Mouse (Mus musculus) erythroblast, embryonic 14.5 days (primary cell): ENCODE measurements around the gene Plxna4. TPM values are rescaled to one million over a fixed set of nuclear protein-coding genes. Genes with fewer than 3 reads are reported as not detected.
"Not testable (repeated sequence)": the region's sequence is repeated elsewhere in the genome, so short reads cannot be mapped to it uniquely, and the experiment has no call there.

Experiments used
- H3K27me3 ChIP-seq: 2 replicates; pipeline ENCODE4 v1.6.1; 2012; ENCODE audit warnings: inconsistent platforms; ENCODE audit not compliant: control insufficient read depth
- H3K36me3 ChIP-seq: 2 replicates; pipeline ENCODE4 v1.6.1; 2012; ENCODE audit warnings: mild to moderate bottlenecking, inconsistent platforms; ENCODE audit not compliant: control insufficient read depth
- H3K4me1 ChIP-seq: 2 replicates; pipeline ENCODE4 v1.6.1; 2012; ENCODE audit warnings: inconsistent platforms; ENCODE audit not compliant: control insufficient read depth
- H3K4me3 ChIP-seq: replicated peaks from 2 replicates; pipeline ENCODE3; 2012; ENCODE audit warnings: moderate library complexity, mild to moderate bottlenecking, inconsistent platforms
- H3K9me3 ChIP-seq: 2 replicates; pipeline ENCODE4 v1.6.1; 2012; ENCODE audit warnings: low read length, inconsistent platforms, mixed read lengths; ENCODE audit not compliant: control insufficient read depth
- GATA1 ChIP-seq: IDR thresholded peaks from 2 replicates; pipeline ENCODE4 v1.6.1; 2012; ENCODE audit warnings: low read length, inconsistent platforms, mixed read lengths
- TAL1 ChIP-seq: IDR thresholded peaks from 3 replicates; pipeline ENCODE4 v1.6.1; 2012; ENCODE audit warnings: low read length, inconsistent platforms, mixed read lengths
- polyA plus RNA-seq: library from polyadenylated mRNA; stranded (reverse); fragments of >175 nt; gene quantifications from 2 replicates; pipeline ENCODE4 v1.2.3, GENCODE M21; 2012

Gene Plxna4
- polyA plus RNA-seq, 1 experiment, result 0.01 TPM

DNA sequence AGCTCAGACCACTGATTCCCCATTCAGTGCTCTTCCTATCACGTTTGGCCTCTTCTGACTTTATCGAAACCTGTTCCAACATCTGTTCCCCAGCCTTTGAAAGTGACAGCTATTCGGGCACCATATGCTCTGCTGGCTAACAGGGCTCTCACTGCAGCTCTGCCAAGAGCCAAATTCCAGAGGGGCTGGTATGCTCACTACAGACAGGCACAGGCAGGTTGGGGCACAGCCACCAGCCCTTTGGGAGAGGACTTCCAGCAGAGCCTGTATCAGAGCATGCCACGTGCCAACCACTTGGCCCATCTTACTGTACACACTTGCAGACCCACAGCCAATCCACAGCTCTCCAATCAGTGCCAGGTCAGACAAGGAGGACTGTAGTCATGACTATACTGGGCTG is 67.9 kb downstream of the Plxna4 start:
- Histone ChIP-seq H3K4me3 (no peak overlapping the region), H3K27me3 (no peaks in the 10 kb centered on the region), H3K9me3 (no peaks in the 10 kb centered on the region), H3K4me1 (no peaks in the 10 kb centered on the region), H3K36me3 (no peaks in the 10 kb centered on the region)
- TF ChIP-seq GATA1 (no peak), TAL1 (no peak)

DNA sequence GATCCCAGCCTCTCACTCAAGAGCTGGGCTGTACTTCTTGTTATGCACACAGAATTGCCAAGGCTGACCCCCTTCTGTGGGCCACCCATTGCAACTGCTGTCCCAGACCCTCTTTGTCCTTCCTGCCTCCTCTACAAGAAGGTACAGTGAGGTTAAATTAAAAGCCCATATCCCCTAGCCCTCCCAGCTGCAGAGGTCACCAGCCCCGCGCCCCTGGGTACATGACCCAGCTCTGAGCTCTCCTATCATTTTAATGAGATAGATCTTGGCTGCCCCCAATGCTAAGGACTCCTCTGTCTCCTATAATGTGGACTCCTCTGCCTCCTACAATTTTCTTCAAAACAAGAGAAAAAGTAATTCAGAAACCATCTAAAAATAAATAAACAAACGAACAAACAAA is 69.4 kb downstream of the Plxna4 start:
- no peaks in the 10 kb centered on the region for H3K4me1 ChIP-seq
- TF ChIP-seq TAL1, result no peak
- no peak for TF ChIP-seq GATA1
- no peaks in the 10 kb centered on the region for H3K36me3 ChIP-seq
- H3K27me3 ChIP-seq, result no peaks in the 10 kb centered on the region
- H3K4me3 ChIP-seq, result no peak overlapping the region
- H3K9me3 ChIP-seq, result no peaks in the 10 kb centered on the region

GRCm38 (mm10) chr6:32514096-32514495 is 73.9 kb downstream of the Plxna4 start:
- no peak for TF ChIP-seq GATA1
- TF ChIP-seq TAL1, result no peak
- Histone ChIP-seq H3K4me1 (no peaks in the 10 kb centered on the region), H3K27me3 (no peaks in the 10 kb centered on the region), H3K9me3 (no peaks in the 10 kb centered on the region), H3K4me3 (no peak overlapping the region), H3K36me3 (no peaks in the 10 kb centered on the region)

GRCm38 (mm10) chr6:32512010-32512409 is 76.0 kb downstream of the Plxna4 start:
- H3K4me1 ChIP-seq, result no peaks in the 10 kb centered on the region
- no peaks in the 10 kb centered on the region for H3K27me3 ChIP-seq
- H3K36me3 ChIP-seq, result no peaks in the 10 kb centered on the region
- TF ChIP-seq GATA1, result no peak
- TF ChIP-seq TAL1, result no peak
- no peak overlapping the region for H3K4me3 ChIP-seq
- no peaks in the 10 kb centered on the region for H3K9me3 ChIP-seq

GRCm38 (mm10) chr6:32510924-32511323 is 77.1 kb downstream of the Plxna4 start:
- Histone ChIP-seq H3K4me1 (no peaks in the 10 kb centered on the region), H3K36me3 (no peaks in the 10 kb centered on the region)
- TF ChIP-seq TAL1 (no peak), GATA1 (no peak)

GRCm38 (mm10) chr6:32510491-32510890 is 77.5 kb downstream of the Plxna4 start:
- no peaks in the 10 kb centered on the region for H3K4me1 ChIP-seq
- no peaks in the 10 kb centered on the region for H3K27me3 ChIP-seq
- TF ChIP-seq GATA1 (no peak), TAL1 (no peak)
- no peaks in the 10 kb centered on the region for H3K36me3 ChIP-seq
- H3K9me3 ChIP-seq, result no peaks in the 10 kb centered on the region
- no peak overlapping the region for H3K4me3 ChIP-seq

More at GRCm38 (mm10) chr6:32510924-32511323, 77.1 kb downstream of the Plxna4 start:
- Histone ChIP-seq H3K4me3 (no peak overlapping the region), H3K27me3 (no peaks in the 10 kb centered on the region), H3K9me3 (no peaks in the 10 kb centered on the region)

GRCm38 (mm10) chr6:32509046-32509445 is 78.9 kb downstream of the Plxna4 start:
- H3K36me3 ChIP-seq, result no peaks in the 10 kb centered on the region
- no peak overlapping the region for H3K4me3 ChIP-seq
- H3K27me3 ChIP-seq, result no peaks in the 10 kb centered on the region
- TF ChIP-seq TAL1 (no peak), GATA1 (no peak)
- no peaks in the 10 kb centered on the region for H3K4me1 ChIP-seq
- no peaks in the 10 kb centered on the region for H3K9me3 ChIP-seq

- Histone ChIP-seq H3K4me1 (no peaks in the 10 kb centered on the region), H3K4me3 (no peak overlapping the region), H3K27me3 (no peaks in the 10 kb centered on the region), H3K9me3 (no peaks in the 10 kb centered on the region), H3K36me3 (no peaks in the 10 kb centered on the region)
- no peak for TF ChIP-seq TAL1
- TF ChIP-seq GATA1, result no peak
These were observed 83.0 kb downstream of the Plxna4 start for GRCm38 (mm10) chr6:32504963-32505362.

- not testable (repeated sequence) for H3K4me1 ChIP-seq, H3K27me3 ChIP-seq, H3K9me3 ChIP-seq, H3K36me3 ChIP-seq, H3K4me3 ChIP-seq
These were observed 86.8 kb downstream of the Plxna4 start for GRCm38 (mm10) chr6:32501186-32501585.

DNA sequence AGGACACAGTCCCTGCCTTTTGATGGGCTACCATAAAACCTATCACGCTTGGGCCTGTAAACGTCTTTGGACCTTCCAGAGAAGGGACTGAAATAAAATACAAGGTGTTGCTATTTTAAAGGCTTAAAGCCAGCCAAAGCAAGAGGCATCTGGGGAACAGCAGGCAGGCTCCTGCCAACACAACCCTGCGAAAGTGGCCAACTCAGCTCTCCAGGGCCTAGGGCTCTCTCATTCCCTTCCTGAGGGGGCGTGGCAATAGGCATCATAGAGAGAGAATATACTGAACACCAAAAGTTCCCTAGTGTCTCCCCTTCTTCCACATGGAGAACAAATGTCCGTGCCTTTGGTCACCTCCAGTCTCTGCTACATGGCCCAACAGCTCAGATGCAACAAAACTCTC is 89.9 kb downstream of the Plxna4 start:
- Histone ChIP-seq H3K27me3 (no peaks in the 10 kb centered on the region), H3K4me3 (no peak overlapping the region), H3K4me1 (no peaks in the 10 kb centered on the region), H3K36me3 (no peaks in the 10 kb centered on the region), H3K9me3 (no peaks in the 10 kb centered on the region)
- TF ChIP-seq TAL1 (no peak), GATA1 (no peak)
